Mouse (Mus musculus) megakaryocyte, embryonic 14.5 days (primary cell): ENCODE results near the gene Fev.

ENCODE experiments used
- FLI1 ChIP-seq: IDR thresholded peaks from 2 replicates; pipeline ENCODE4 v1.6.1; 2012; ENCODE audit warnings: low read length, inconsistent platforms, mixed read lengths
- GATA1 ChIP-seq: IDR thresholded peaks from 3 replicates; pipeline ENCODE4 v1.6.1; 2012; ENCODE audit warnings: mixed read lengths, low read length, inconsistent platforms, borderline replicate concordance

DNA sequence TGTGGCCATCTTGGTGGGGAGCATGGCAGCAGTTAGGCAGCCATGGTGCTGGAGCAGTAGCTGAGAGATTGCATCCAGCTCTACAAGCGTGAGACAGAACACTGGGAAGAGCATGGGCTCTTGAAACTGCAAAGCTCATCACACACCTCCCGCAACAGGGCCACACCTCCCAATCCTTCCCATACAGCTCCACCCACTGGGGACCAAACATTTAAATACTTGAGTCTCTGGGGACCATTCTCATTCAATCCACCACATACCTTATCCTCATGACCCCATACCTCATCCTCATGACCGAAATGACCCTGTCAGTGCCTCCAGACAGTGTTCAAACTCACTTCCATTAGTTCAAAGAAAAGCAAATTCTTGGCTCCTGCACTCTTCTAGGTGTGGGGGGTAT, 52.0 kb downstream of the Fev start:
- TF ChIP-seq GATA1 (no peak), FLI1 (no peak)
